In genomic region chr1:40844616-40845015, GRCm38 (mm10) we compare ENCODE assay signal across 8 mouse cellular contexts. TPM values are rescaled to one million over a fixed set of nuclear protein-coding genes. Genes with fewer than 3 reads are reported as not detected.
A peak's percentile ranks its signal among the peaks of the same experiment; 100 is the strongest.
DNase-seq lines count a peak whose midpoint lies in the region; ATAC-seq and TF ChIP-seq lines count a peak whose summit lies in the region.
"Had no signal": no experiment of that assay in that cellular context is flagged by ENCODE, and none has a peak within 500 bp of the region (broad histone marks: within the 10 kb centered on the region; RNA-seq: fewer than 3 reads in every experiment).

No protein-coding gene starts in this region.

- no peaks in the 10 kb centered on the region for H3K36me3 ChIP-seq in C2C12 (ENCODE audit: control insufficient read depth, insufficient read depth)
- no peaks in the 10 kb centered on the region for H3K36me3 ChIP-seq in limb, embryonic 11.5 days (ENCODE audit: control insufficient read depth, insufficient read depth, low read length)
- H3K36me3 ChIP-seq: limb, embryonic 15.5 days had no signal

- no peak overlapping the region for H3K9ac ChIP-seq in limb, embryonic 11.5 days (ENCODE audit: low read length)
- H3K9ac ChIP-seq: limb, embryonic 15.5 days had no signal

- TF ChIP-seq CTCF in C2C12 (IDR thresholded peaks at IDR 0.05; ENCODE audit: control insufficient read depth, insufficient read depth, insufficient read length): peak; percentile 41

- no peaks in the 10 kb centered on the region for H3K27me3 ChIP-seq in C2C12 (ENCODE audit: control insufficient read depth, insufficient read depth, insufficient read length)
- no peaks in the 10 kb centered on the region for H3K27me3 ChIP-seq in limb, embryonic 11.5 days (ENCODE audit: control insufficient read depth, insufficient read depth, low read length)
- H3K27me3 ChIP-seq: limb, embryonic 15.5 days had no signal

- no peaks in the 10 kb centered on the region for H3K4me1 ChIP-seq in limb, embryonic 11.5 days (ENCODE audit: control insufficient read depth, insufficient read depth, low read length)

- ATAC-seq in limb, embryonic 11.5 days (ENCODE audit: insufficient number of reproducible peaks, low FRiP score, low TSS enrichment, low read depth): no peak

- H3K9me3 ChIP-seq in limb, embryonic 11.5 days (ENCODE audit: control insufficient read depth, low read length): no peaks in the 10 kb centered on the region
- H3K9me3 ChIP-seq: limb, embryonic 15.5 days had no signal

- no peak overlapping the region for H3K27ac ChIP-seq in limb, embryonic 11.5 days (replicated peaks; ENCODE audit: low read depth, low read length)
- H3K27ac ChIP-seq: limb, embryonic 15.5 days had no signal

- H3K79me3 ChIP-seq in C2C12 (ENCODE audit: low read depth): no peaks in the 10 kb centered on the region

- no peaks in the 10 kb centered on the region for H3K79me2 ChIP-seq in C2C12 (ENCODE audit: control insufficient read depth, insufficient read depth)

- H3K4me2 ChIP-seq in limb, embryonic 11.5 days (ENCODE audit: low read depth, severe bottlenecking): no peak overlapping the region
- H3K4me2 ChIP-seq: limb, embryonic 15.5 days had no signal

- DNase-seq in 416B (ENCODE audit: low read depth): peak; percentile 49
- peak; percentile 10 for DNase-seq in brain, embryonic 18.5 days (ENCODE audit: low read depth, low spot score)
- peak; percentile 66 for DNase-seq in forelimb bud, embryonic 11.5 days (ENCODE audit: low read depth, low spot score)
- DNase-seq in kidney, adult 9 months: peak; percentile 55
- DNase-seq in limb, embryonic 11.5 days (ENCODE audit: low spot score): peak; percentile 75
- DNase-seq in retina, adult 2 months (ENCODE audit: low read depth, low spot score): peak; percentile 16

- H3K4me3 ChIP-seq in C2C12 (ENCODE audit: insufficient read depth, poor library complexity, severe bottlenecking): no peak overlapping the region
- H3K4me3 ChIP-seq in limb, embryonic 11.5 days (ENCODE audit: low read depth, low read length): no peak overlapping the region
- H3K4me3 ChIP-seq: limb, embryonic 15.5 days had no signal

- no peak overlapping the region for H3ac ChIP-seq in C2C12 (ENCODE audit: control insufficient read depth, insufficient read length, low read depth)

TF ChIP-seq in C2C12, 6 proteins besides CTCF, POLR2A, EP300 and RAD21:
- TF ChIP-seq MYOG (IDR thresholded peaks at IDR 0.05; ENCODE audit: control insufficient read depth, extremely low read depth, insufficient read length): no peak
- no peak for TF ChIP-seq CEBPB (IDR thresholded peaks at IDR 0.05; ENCODE audit: low read depth)
- TF ChIP-seq MYOD1 (IDR thresholded peaks at IDR 0.05; ENCODE audit: control insufficient read depth, insufficient read length, low read depth): no peak
- no peak for TF ChIP-seq USF1 (IDR thresholded peaks at IDR 0.05; ENCODE audit: low read depth)
- no peak for TF ChIP-seq FOSL1 (IDR thresholded peaks at IDR 0.05; ENCODE audit: insufficient read depth, low read length, poor library complexity, severe bottlenecking)

RNA-seq across cellular contexts. Expression of gene Tmem182, which starts 39.2 kb away (rescaled TPM):
- polyA plus RNA-seq in C2C12 (2012; fragmentation: generic; extraction: Trizol): 0.35 TPM
- polyA plus RNA-seq in limb, embryonic 11.5 days (2014; fragmentation: Nextera tagmentation; extraction: Ambion mirVana): 0.11 and 0.20 TPM in 2 replicates

RNA-seq across cellular contexts. Expression of gene Mfsd9, which starts 54.1 kb away (rescaled TPM):
- polyA plus RNA-seq in C2C12 (2012; fragmentation: generic; extraction: Trizol): 1.2 TPM
- 2.9 and 4.0 TPM in 2 replicates for polyA plus RNA-seq in limb, embryonic 11.5 days (2014; fragmentation: Nextera tagmentation; extraction: Ambion mirVana)

Comparison
In these comparisons a context has a peak if more than half of its experiments do, and no peak if none do; other contexts are left out.
1. DNase-seq: peak in every context shown above with its lines; median percentile 75 in limb, embryonic 11.5 days; 66 in forelimb bud, embryonic 11.5 days; 55 in kidney, adult 9 months; 49 in 416B; 16 in retina, adult 2 months; 10 in brain, embryonic 18.5 days.